Mouse (Mus musculus) heart, embryonic 16.5 days (tissue): ENCODE measurements at regions not wholly inside any gene's neighbourhood (a gene's known extent, or its start where the extent isn't known, plus 50 kb on each side); places are given as distances from the start of the nearest gene placed in this dataset.

ENCODE experiments used
- ATAC-seq: fragments of 200-750 bp; cut with Nextera tagmentation; replicated peaks from 2 replicates; pipeline ENCODE4 v1.8.0; 2017; ENCODE audit warnings: moderate number of reproducible peaks; ENCODE audit not compliant: insufficient read depth, low FRiP score; ENCODE audit errors: extremely low read depth
- H3K27ac ChIP-seq: fragments of 300-500 bp; sonication (generic); 2 replicates; pipeline ENCODE4 v1.5.1; 2014; ENCODE audit warnings: mild to moderate bottlenecking, low read length, control low read depth, moderate library complexity
- H3K27me3 ChIP-seq: fragments of 300-500 bp; sonication (generic); 2 replicates; pipeline ENCODE4 v1.6.1; 2014; ENCODE audit warnings: low read length, mixed read lengths; ENCODE audit not compliant: control insufficient read depth, insufficient read depth
- H3K36me3 ChIP-seq: fragments of 300-500 bp; sonication (generic); 2 replicates; pipeline ENCODE4 v1.6.1; 2014; ENCODE audit not compliant: control insufficient read depth, insufficient read depth
- H3K4me1 ChIP-seq: fragments of 300-500 bp; sonication (generic); 2 replicates; pipeline ENCODE4 v1.6.1; 2014; ENCODE audit warnings: low read length, mixed read lengths; ENCODE audit not compliant: control insufficient read depth, insufficient read depth
- H3K4me2 ChIP-seq: fragments of 300-500 bp; sonication (generic); 2 replicates; pipeline ENCODE4 v1.6.1; 2014; ENCODE audit warnings: low read depth, mild to moderate bottlenecking, control low read depth, low read length
- H3K4me3 ChIP-seq: fragments of 300-500 bp; sonication (generic); 2 replicates; pipeline ENCODE4 v1.5.1; 2014; ENCODE audit warnings: mild to moderate bottlenecking, control low read depth, low read length
- H3K9ac ChIP-seq: fragments of 300-500 bp; sonication (generic); 2 replicates; pipeline ENCODE4 v1.6.1; 2014; ENCODE audit warnings: low read length, control low read depth
- H3K9me3 ChIP-seq: fragments of 300-500 bp; sonication (generic); replicated peaks from 2 replicates; pipeline ENCODE4 v1.6.1; 2016; ENCODE audit warnings: low read length; ENCODE audit not compliant: control insufficient read depth
- WGBS: fragments of 180-500 bp; shearing (Covaris S2); extraction: QIAGEN DNeasy Blood & Tissue Kit; methylation state at CpG from one replicate; pipeline ENCODE4 v1.1.7; 2014; 5-methylcytosine and 5-hydroxymethylcytosine counted together

DNA sequence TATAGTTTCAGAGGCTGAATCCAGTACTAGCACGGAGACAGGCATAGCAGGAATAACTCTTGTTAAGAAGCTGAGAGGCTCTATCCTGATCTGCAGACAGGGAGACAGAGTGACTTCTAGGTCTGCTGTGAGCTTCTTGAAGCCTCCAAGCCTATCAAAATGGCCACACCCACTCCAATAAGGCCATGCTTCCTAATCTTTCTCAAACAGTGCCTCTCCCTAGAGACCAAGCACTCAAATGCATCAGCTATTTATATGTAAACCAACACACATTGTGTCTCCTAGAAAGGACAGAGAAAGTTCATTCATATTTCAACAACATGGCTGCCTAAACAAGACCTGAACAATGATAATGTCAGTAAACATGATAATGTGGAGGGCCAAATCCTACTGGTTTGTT is 384.2 kb downstream of the Tfec start:
- H3K27ac ChIP-seq = peak overlapping the region; percentile 35; the same call in 1 of the 2 replicates
- no peaks in the 10 kb centered on the region for H3K36me3 ChIP-seq
- H3K27me3 ChIP-seq = no peaks in the 10 kb centered on the region
- H3K4me1 ChIP-seq = no peaks in the 10 kb centered on the region
- no peak overlapping the region for H3K4me2 ChIP-seq
- no peak overlapping the region for H3K4me3 ChIP-seq
- no peak overlapping the region for H3K9ac ChIP-seq
- ATAC-seq = no peak
- 56% methylated on average over 1 of the region's 1 CpGs for WGBS
- H3K9me3 ChIP-seq = no peaks in the 10 kb centered on the region

DNA sequence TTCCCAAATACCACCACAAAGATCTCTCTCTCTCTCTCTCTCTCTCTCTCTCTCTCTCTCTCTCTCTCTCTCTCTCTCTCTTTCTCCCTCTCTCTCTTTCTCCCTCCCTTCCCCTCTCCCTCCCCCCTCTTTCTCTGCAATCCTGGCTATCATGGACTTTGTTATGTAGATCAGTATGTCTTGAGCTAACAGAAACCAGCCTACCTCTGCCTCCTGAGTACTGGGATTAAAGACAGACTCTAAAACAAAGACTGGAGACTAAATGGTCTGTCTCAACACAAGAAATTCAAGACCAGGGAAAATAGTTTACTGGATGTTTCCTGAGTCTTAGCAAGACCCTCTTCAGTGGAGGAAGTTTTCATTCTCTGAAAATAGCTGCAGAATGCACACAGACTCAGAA is 384.7 kb downstream of the Tfec start:
- Histone ChIP-seq H3K4me3 (no peak overlapping the region), H3K4me2 (no peak overlapping the region), H3K9ac (no peak overlapping the region), H3K4me1 (no peaks in the 10 kb centered on the region), H3K9me3 (no peaks in the 10 kb centered on the region), H3K27ac (no peak overlapping the region), H3K27me3 (no peaks in the 10 kb centered on the region), H3K36me3 (no peaks in the 10 kb centered on the region)
- ATAC-seq = no peak

DNA sequence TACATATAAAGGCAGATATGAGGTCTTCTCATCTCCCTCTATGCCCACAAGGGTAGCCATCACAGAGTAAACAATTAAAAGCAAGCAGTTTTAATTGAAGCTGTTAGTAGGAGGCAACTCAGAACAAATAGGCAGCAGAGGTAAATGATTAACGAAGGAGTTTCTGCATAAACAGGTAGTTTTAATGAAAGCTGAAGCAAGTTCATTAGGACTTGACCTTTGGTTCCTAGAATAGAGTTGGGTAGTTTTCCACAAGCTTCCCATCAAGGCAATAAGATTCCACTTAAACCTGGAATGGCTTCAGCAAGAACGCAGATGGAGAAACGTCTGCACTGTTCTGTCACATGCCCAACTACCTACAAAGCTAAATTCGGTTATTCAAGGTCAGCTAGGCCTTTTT is 394.4 kb downstream of the Tfec start:
- H3K4me1 ChIP-seq = no peaks in the 10 kb centered on the region
- H3K36me3 ChIP-seq = no peaks in the 10 kb centered on the region
- no peaks in the 10 kb centered on the region for H3K27me3 ChIP-seq
- no peak overlapping the region for H3K4me2 ChIP-seq
- H3K9ac ChIP-seq = no peak overlapping the region
- 79% methylated on average over 4 of the region's 4 CpGs for WGBS
- ATAC-seq = no peak
- H3K4me3 ChIP-seq = no peak overlapping the region
- 0 out of 2 replicates have a peak, but pooled peaks cover 4% of the 10 kb centered on the region for H3K9me3 ChIP-seq
- H3K27ac ChIP-seq = no peak overlapping the region

DNA sequence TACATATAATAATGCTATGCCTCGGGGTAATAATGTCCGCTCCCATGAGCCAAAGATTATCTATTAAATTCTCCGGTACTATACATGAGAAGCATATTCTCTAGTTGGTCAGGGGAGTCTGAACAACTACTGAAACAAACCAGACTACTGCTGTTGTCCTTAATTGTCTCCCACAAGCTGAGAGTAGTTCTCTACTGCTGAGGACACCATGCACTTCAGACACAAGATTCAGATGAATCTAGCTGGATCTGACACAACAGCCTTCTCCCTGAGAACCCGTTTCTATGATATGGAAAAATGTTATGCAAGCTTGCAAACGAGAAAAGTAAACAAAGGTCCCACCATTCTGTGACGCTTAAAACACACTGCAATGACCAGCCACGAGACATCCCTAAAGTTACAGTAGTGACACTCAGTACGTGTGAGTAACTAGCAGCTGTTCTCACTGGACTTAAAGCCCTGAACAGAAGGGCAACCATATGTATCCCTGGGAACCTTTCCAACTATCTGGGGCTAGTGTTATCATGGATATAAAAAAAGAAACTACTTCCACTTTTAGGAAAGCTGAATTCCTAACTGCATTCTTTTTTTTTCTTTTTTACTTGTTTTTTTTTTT is 411.1 kb downstream of the Tfec start:
- WGBS = 57% methylated on average over 8 of the region's 8 CpGs
- Histone ChIP-seq H3K4me2 (no peak overlapping the region; the same call in 1 of the 2 replicates), H3K36me3 (no peaks in the 10 kb centered on the region), H3K27me3 (no peaks in the 10 kb centered on the region), H3K4me1 (0 out of 2 replicates have a peak, but pooled peaks cover 2% of the 10 kb centered on the region), H3K27ac (peak overlapping the region; percentile 66; the same call in 1 of the 2 replicates), H3K4me3 (no peak overlapping the region), H3K9me3 (no peaks in the 10 kb centered on the region), H3K9ac (no peak overlapping the region)
- peak; percentile 77 for ATAC-seq

DNA sequence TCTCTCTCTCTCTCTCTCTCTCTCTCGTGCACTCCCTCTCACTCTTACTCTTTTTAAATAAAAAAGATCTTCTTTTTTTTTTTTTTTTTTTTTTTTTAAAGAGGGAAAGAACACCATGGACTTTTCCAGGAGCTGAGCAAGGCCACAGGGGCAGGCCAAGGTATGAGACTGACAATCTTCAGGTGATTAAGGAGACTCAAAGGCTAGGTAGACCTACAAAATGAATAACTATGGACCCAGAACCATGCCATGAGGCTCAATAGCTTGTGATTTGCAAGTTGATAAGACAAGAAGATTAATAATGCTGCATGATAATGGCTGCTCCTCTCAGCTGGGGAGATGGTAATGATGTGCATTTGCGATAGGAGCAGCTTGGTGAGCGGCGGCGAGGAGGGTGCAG is 414.9 kb downstream of the Tfec start:
- ATAC-seq = no peak
- no peak overlapping the region for H3K4me3 ChIP-seq
- H3K27ac ChIP-seq = no peak overlapping the region
- 0 out of 2 replicates have a peak, but pooled peaks cover 2% of the 10 kb centered on the region for H3K4me1 ChIP-seq
- no peaks in the 10 kb centered on the region for H3K9me3 ChIP-seq
- WGBS = 68% methylated on average over 5 of the region's 5 CpGs
- no peaks in the 10 kb centered on the region for H3K36me3 ChIP-seq
- no peaks in the 10 kb centered on the region for H3K27me3 ChIP-seq
- H3K9ac ChIP-seq = no peak overlapping the region
- no peak overlapping the region for H3K4me2 ChIP-seq

DNA sequence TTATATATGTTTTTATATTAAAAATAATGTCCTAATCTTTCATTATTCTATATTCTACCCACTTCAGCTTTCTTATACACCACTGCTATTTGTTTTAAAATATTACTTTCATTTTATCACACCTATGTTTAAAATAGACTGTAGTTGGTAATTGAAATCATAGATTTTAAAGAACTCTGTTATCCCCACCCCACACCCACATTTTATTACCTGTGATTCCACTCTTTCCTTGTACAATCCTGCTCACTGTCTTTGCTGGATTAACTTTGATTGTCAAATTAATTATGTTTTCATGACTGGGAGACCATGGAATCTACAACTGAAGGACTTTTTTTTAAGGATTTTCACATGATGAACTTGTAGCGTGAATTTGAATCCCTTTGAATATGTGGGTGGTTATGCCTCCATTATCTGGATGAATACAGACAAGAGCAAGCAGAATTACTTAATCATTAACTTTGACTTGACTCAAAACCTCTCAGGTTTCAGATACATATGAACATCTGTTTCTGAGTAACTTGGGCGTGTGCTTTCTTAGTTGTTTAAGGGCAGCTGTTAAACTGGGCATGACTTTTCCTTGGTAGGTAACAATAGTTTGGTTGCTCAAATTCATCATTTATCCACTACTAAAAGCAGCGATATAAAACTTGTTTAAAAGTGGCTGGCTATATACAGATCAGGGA is 429.4 kb downstream of the Tfec start:
- H3K27me3 ChIP-seq = no peaks in the 10 kb centered on the region
- WGBS = 84% methylated on average over 3 of the region's 3 CpGs
- no peaks in the 10 kb centered on the region for H3K4me1 ChIP-seq
- no peaks in the 10 kb centered on the region for H3K9me3 ChIP-seq
- H3K9ac ChIP-seq = no peak overlapping the region
- H3K27ac ChIP-seq = no peak overlapping the region
- H3K4me2 ChIP-seq = no peak overlapping the region
- no peak for ATAC-seq
- no peaks in the 10 kb centered on the region for H3K36me3 ChIP-seq
- no peak overlapping the region for H3K4me3 ChIP-seq

DNA sequence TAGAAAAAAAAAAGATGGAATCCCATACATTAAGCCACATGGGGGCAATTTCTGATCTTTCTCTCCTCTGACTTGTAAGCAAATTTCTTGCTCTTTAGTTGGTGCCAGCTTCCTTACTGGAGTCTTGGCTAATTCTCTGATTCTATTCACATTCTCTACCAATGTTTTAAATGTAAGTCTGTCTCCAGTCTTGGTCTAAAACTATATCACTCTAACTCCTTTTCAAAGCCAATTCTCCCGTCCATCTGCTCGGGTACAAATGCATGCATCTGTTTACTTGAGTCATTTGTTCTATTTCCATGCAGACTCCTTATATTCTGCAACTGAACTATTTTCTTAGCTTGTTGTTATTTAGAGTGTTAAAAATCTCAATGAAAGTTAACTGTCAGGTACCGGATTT is 440.0 kb downstream of the Tfec start:
- ATAC-seq = no peak
- 82% methylated on average over 3 of the region's 3 CpGs for WGBS
- Histone ChIP-seq H3K9ac (no peak overlapping the region), H3K27ac (no peak overlapping the region), H3K4me2 (no peak overlapping the region), H3K27me3 (no peaks in the 10 kb centered on the region), H3K4me1 (no peaks in the 10 kb centered on the region), H3K9me3 (no peaks in the 10 kb centered on the region), H3K4me3 (no peak overlapping the region), H3K36me3 (no peaks in the 10 kb centered on the region)
